Mouse (Mus musculus): ENCODE measurements around the gene Sf1.

DNA sequence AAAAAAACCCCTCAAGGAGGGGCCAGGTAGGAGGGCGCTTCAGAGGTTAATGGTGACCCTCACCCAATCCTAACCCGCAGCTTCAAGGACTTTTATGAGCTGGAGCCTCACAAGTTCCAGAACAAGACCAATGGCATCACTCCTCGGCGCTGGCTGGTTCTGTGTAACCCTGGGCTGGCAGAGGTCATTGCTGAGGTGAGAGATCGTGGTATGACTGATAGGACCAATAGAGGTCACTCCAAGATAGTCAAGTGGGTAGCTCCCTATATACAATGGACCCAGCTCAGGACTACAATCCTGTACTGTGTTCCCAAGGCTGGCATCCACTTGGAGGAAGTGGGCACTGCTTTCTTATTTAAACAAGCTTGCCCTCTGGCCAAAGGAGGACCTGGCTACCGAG, 26.8 kb downstream of the Sf1 start:
- TF ChIP-seq EP300 (IDR thresholded peaks at IDR 0.05; ENCODE audit: low read depth) (no peak), CTCF (IDR thresholded peaks at IDR 0.05; ENCODE audit: low read depth) (no peak)

Data from heart, postnatal 0 days (tissue).